Mouse (Mus musculus) right cerebral cortex, postnatal 14 days (tissue): ENCODE measurements at regions not wholly inside any gene's neighbourhood (a gene's known extent, or its start where the extent isn't known, plus 50 kb on each side); places are given as distances from the start of the nearest gene placed in this dataset.

ENCODE experiments used
- DNase-seq: peaks from one replicate; pipeline ENCODE4 v3.0.0; 2022

DNA sequence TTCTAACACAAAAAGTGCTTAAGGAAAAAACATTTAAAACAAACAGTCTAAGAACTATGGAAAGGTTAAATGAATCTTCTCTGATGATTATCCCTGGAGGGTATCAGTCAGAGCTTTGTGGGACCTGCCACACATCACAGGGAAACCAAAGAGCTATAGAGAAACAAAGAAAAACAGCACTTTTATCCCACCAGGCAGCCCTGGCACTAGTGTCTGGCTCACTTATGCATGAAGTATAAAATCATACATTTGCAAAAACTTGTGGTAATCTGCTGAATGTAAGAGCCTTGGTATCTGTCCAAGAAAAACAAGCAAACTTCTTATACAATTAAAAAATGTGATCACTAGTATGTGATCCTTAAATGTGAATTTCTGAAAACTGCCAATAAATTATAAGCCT lies 972.4 kb upstream of the Ctnnd2 start:
- DNase-seq = no peak

DNA sequence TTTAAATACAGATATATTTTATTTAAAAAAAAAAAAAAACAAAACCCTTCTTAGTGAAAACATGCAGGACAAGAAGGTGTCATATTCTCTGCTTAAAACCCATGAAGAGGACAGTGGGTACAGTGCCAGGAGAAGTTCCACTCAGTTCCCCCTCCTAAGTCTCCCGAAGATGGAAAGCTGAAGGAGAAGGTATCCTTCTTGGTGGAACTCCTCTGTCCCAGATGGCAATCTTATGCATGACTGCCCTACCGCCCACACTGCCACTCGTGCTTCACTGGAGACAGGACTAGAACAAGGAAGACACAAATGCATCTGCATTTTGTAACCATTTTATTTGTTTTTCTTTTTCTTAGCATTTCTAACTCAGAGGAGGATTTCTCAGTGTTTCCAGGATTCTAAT lies 948.7 kb upstream of the Ctnnd2 start:
- peak; percentile 7 for DNase-seq

DNA sequence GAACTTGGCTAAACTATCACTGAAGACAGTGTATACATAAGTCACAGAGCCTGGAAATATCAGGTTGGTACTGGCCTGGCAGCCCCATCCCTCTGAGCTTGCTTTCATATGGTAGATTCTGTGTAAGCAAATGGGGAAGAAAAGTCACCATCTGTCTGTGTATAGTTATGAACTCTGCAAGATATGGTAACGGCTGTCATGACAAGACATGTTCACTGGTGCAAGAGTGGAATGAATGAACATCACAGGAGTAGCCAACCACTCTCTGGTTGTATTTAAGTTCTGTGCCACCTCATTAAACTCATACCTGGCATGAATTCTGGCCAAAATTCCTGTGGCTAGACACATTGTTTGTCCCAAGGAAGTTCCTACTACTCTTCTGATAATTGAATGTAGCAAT lies 945.5 kb upstream of the Ctnnd2 start:
- DNase-seq = no peak

DNA sequence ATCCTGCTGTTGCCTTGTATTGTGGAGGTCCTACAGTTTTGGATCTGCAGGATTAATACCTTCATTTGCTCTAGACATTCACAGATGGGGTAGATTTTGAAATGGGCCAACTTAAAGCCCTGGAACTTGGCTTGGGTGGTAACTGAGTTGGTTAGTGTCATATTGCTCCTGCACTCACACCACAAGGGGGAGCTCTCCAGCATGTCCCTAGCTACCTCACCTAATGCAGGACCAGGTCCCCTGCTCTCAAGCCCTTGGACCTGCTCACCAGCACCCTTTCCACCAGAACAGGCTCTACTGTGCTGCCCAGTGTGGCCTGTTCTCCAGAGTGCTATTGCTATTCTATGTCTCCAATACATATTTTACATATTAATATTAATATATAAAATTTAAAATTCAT lies 937.8 kb upstream of the Ctnnd2 start:
- DNase-seq = no peak

DNA sequence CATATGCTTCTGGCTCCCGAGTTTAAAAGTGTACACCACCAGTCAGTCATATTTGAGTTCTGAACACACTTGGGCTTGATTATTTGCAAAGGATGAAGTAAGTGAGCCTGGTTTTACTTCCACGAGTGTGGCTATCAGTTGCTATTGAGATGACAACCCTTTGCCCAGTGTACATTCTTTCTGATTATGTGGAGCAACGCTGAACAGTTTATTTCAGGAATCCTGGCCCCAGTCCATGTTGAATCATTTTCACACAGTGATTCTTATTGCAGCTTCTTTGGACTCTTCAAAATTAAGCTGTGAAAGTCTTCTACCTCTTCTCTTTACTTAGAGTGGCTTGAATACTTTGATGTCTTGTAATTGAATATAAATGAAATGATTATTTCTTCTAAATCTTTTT lies 917.2 kb upstream of the Ctnnd2 start:
- no peak for DNase-seq

DNA sequence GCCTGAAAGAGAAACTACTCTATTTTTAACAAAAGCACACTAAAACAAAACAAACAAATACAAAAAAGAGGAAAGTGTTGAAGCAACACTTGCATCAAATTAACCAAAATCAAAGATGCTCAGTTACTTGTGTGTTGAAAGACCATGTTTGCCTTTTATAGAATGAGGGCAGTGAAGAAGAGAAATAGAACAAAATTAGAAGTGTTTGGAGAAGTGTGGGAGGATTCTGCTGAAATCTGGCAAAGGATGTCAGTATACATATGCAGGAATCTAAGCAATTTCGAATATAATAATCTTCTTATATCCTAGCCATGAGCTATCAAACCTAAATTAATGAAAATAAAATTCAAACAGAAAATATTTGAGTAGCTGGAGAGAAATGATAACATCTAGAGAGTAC lies 905.6 kb upstream of the Ctnnd2 start:
- DNase-seq = no peak

DNA sequence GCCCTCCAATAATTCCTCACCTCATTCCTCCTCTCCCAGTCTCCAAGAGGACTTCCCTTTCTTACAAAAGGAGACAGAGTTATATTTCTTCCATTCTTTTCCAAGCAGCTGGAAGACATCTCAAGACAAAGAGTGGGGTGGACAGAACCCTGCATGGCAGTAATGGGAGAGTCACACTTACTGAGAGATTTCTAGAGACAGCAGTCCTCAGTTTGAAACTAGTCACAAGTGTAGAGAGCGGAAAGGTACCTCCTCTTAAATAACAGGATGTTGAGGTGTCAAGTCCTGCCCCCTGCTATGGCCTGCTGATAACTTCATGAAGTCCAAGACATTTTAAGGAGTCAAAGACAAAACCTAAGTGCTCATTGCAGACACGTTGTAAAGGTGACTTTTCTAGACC lies 875.9 kb upstream of the Ctnnd2 start:
- no peak for DNase-seq
